Mouse (Mus musculus): ENCODE measurements around the gene Rtl5. TPM values are rescaled to one million over a fixed set of nuclear protein-coding genes. Genes with fewer than 3 reads are reported as not detected.

Gene Rtl5
- polyA plus RNA-seq, 1 experiment, result 24.8 TPM

DNA sequence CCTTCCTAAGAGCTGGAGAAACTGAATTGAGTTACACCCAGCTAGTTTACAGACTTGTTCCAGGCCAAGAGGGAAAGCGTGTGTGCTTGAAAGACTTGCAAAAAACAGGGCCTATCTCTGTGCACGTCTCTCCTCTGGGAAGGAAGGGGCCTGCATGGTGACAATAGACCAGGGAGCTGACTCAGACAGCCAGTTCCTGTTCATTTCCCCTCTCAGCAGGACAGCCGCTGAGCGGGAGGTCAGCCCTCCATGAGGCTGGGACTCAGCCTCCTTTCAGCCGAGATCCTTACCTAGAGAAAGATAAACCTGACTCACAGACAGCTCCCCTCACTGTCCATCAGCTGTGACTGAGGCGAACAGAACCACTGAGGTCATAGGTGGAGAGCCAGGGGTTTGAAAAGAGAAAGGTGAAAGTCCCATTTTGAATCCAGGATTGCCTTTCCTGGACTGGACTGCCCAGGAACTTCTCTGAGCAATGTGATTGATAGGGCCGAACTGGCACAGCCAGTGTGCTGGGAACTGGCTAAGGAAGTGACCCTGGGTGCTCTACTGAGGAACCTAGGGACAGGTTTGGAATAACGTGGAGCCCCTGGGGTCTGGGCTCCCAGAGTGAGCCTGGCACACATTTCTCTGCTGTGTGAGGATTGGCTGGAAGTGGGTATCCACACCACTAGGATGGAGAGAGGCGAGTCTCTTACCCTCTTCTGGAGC lies 53.7 kb downstream of the Rtl5 start:
- DNase-seq (ENCODE audit: extremely low spot score in 1 of 2, low spot score in 1 of 2), result no peak

Other genes with a start within 250 kb of the Rtl5 start
- 12.1 and 12.2 TPM in 2 replicates for gene Nhsl2, start 221.9 kb downstream of the Rtl5 start, polyA plus RNA-seq (2012; rRNA removed)
- 69.2 and 71.1 TPM in 2 replicates for gene Pin4, start 48.1 kb upstream of the Rtl5 start, polyA plus RNA-seq (2012; rRNA removed)
- gene Ercc6l, start 85.8 kb upstream of the Rtl5 start, polyA plus RNA-seq (2012; rRNA removed), result 0.10 and 0.13 TPM in 2 replicates
- gene Rps4x, start 118.1 kb upstream of the Rtl5 start, polyA plus RNA-seq (2012; rRNA removed), result 585 and 653 TPM in 2 replicates
- 7.1 and 8.7 TPM in 2 replicates for gene Cited1, start 180.9 kb upstream of the Rtl5 start, polyA plus RNA-seq (2012; rRNA removed)